Mouse (Mus musculus): ENCODE measurements around the gene Lrp2. TPM values are rescaled to one million over a fixed set of nuclear protein-coding genes. Genes with fewer than 3 reads are reported as not detected.

The Lrp2 gene
- polyA plus RNA-seq, 1 experiment = not detected

DNA sequence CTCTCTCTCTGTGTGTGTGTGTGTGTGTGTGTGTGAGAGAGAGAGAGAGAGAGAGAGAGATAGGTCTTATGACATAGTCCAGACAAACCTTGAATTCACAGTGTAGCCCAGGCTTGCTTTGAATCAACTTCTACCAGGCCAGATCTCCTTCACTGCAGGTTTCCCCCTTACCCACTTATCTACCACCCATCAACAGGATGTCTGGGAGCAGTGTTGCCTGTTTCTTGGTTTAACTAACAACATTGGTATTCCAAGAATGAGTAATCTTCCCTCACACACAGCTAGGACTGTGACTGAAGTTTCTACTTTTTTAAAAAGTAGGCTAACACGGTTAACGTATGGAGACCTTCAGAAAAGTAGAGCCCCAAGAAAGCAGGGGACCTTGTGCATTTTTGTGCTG lies 209.1 kb downstream of the Lrp2 start:
- Histone ChIP-seq H3K4me1 (peaks cover 4% of the 10 kb centered on the region; the same call in 1 of the 2 replicates), H3K36me3 (replicated peaks; ENCODE audit: low read length) (no peaks in the 10 kb centered on the region), H3K9me3 (no peaks in the 10 kb centered on the region), H3K4me3 (replicated peaks) (no peak overlapping the region), H3K27me3 (replicated peaks) (peaks cover 4% of the 10 kb centered on the region)
- TF ChIP-seq GATA1 (IDR thresholded peaks at IDR 0.05; ENCODE audit: borderline replicate concordance, low read length) = no peak
- TF ChIP-seq FLI1 (IDR thresholded peaks at IDR 0.05; ENCODE audit: low read length) = no peak

Other genes starting within 250 kb of the Lrp2 start
- 0.03 TPM in 1 of 2 replicates, not detected in the other for gene Abcb11, start 243.4 kb downstream of the Lrp2 start, polyA plus RNA-seq (2012; ENCODE audit: insufficient read depth, low replicate concordance)
- not detected in 2 replicates for gene Dhrs9, start 205.6 kb downstream of the Lrp2 start, polyA plus RNA-seq (2012; ENCODE audit: insufficient read depth, low replicate concordance)
- not detected in 2 replicates for gene Bbs5, start 61.1 kb upstream of the Lrp2 start, polyA plus RNA-seq (2012; ENCODE audit: insufficient read depth, low replicate concordance)
- not detected in 2 replicates for gene Klhl41, start 84.1 kb upstream of the Lrp2 start, polyA plus RNA-seq (2012; ENCODE audit: insufficient read depth, low replicate concordance)
- gene Fastkd1, start 127.5 kb upstream of the Lrp2 start, polyA plus RNA-seq (2012; ENCODE audit: insufficient read depth, low replicate concordance) = not detected in 2 replicates
- gene Ppig, start 136.5 kb upstream of the Lrp2 start, polyA plus RNA-seq (2012; ENCODE audit: insufficient read depth, low replicate concordance) = 7.5 and 12.7 TPM in 2 replicates
- 0.54 TPM in 1 of 2 replicates, not detected in the other for gene Ccdc173, start 203.5 kb upstream of the Lrp2 start, polyA plus RNA-seq (2012; ENCODE audit: insufficient read depth, low replicate concordance)
- 5.8 TPM in 1 of 2 replicates, not detected in the other for gene Phospho2, start 203.6 kb upstream of the Lrp2 start, polyA plus RNA-seq (2012; ENCODE audit: insufficient read depth, low replicate concordance)
- 0.20 and 3.8 TPM in 2 replicates for gene Klhl23, start 235.9 kb upstream of the Lrp2 start, polyA plus RNA-seq (2012; ENCODE audit: insufficient read depth, low replicate concordance)